Mouse (Mus musculus): ENCODE results near the gene Blmh.

DNA sequence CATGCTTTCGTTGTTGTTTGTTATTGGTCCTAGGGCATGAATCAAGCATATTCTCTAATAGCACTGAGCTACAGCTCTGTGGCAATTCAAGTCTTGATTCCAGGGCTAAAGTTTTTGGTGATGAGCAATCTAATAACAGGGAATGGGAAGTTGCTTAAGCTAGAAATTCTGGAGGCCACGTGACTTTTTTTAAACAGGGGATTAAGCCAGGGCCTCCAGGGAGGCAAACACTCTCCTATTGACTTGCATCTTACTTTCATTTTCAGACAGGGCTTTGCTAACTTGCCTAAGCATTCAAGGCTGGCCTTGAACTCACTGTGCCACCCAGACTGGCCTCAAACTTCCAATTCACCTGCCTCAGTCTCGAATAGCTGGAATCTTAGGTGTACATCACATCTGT lies 26.7 kb upstream of the Blmh start:
- no peak for TF ChIP-seq CTCF (IDR thresholded peaks at IDR 0.05; ENCODE audit: extremely low read depth, insufficient read length, insufficient replicate concordance, low read depth, low read length)
- TF ChIP-seq POLR2A (IDR thresholded peaks at IDR 0.05; ENCODE audit: low read depth, low read length) = no peak
